Mouse (Mus musculus) neural tube, embryonic 12.5 days (tissue): ENCODE measurements around the gene Atg4d. TPM values are rescaled to one million over a fixed set of nuclear protein-coding genes. Genes with fewer than 3 reads are reported as not detected.
"Not testable (repeated sequence)": the region's sequence is repeated elsewhere in the genome, so short reads cannot be mapped to it uniquely, and the experiment has no call there.

Experiments used
- ATAC-seq: fragments of 200-750 bp; cut with Nextera tagmentation; 2 replicates; pipeline ENCODE4 v1.8.0; 2017; ENCODE audit warnings: low read depth, mild to moderate bottlenecking, moderate TSS enrichment, moderate library complexity; ENCODE audit not compliant: low FRiP score
- H3K27ac ChIP-seq: fragments of 300-500 bp; sonication (generic); 2 replicates; pipeline ENCODE4 v1.5.1; 2016
- H3K27me3 ChIP-seq: fragments of 300-500 bp; sonication (generic); replicated peaks from 2 replicates; pipeline ENCODE4 v1.6.1; 2016; ENCODE audit warnings: mild to moderate bottlenecking
- H3K36me3 ChIP-seq: fragments of 300-500 bp; sonication (generic); 2 replicates; pipeline ENCODE4 v1.6.1; 2016; ENCODE audit warnings: mild to moderate bottlenecking
- H3K4me1 ChIP-seq: fragments of 300-500 bp; sonication (generic); 2 replicates; pipeline ENCODE4 v1.6.1; 2016
- H3K4me2 ChIP-seq: fragments of 300-500 bp; sonication (generic); replicated peaks from 2 replicates; pipeline ENCODE4 v1.6.1; 2016; ENCODE audit warnings: mild to moderate bottlenecking
- H3K4me3 ChIP-seq: fragments of 300-500 bp; sonication (generic); 2 replicates; pipeline ENCODE4 v1.5.1; 2016
- H3K9ac ChIP-seq: fragments of 300-500 bp; sonication (generic); 2 replicates; pipeline ENCODE4 v1.6.1; 2016; ENCODE audit warnings: mild to moderate bottlenecking
- H3K9me3 ChIP-seq: fragments of 300-500 bp; sonication (generic); 2 replicates; pipeline ENCODE4 v1.6.1; 2016; ENCODE audit warnings: mild to moderate bottlenecking
- WGBS: fragments of 180-500 bp; shearing (Covaris S2); methylation state at CpG from one replicate; pipeline ENCODE4 v1.1.7; 2016; 5-methylcytosine and 5-hydroxymethylcytosine counted together
- polyA plus RNA-seq: library from polyadenylated mRNA; unstranded; fragments of >200 nt; fragmentation: Nextera tagmentation; extraction: Ambion mirVana; gene quantifications from 2 replicates; pipeline ENCODE4 v1.2.1, GENCODE M21; 2016

Atg4d gene
- polyA plus RNA-seq, 1 experiment from 2014 or later, result 57.4 TPM

GRCm38 (mm10) chr9:21320619-21321512, 55.8 kb downstream of the Atg4d start, which contains the start of gene Slc44a2:
Slc44a2 (plus strand) TSS chr9:21320698.
- H3K9me3 ChIP-seq, result no peaks in the 10 kb centered on the region
- no peak within 1 kb of the TSS for H3K27ac ChIP-seq
- WGBS, result under 1% methylated on average over 52 of the region's 52 CpGs
- peak within 1 kb of the TSS; percentile 78 for H3K9ac ChIP-seq
- H3K36me3 ChIP-seq, result peaks cover 3% of the 10 kb centered on the region; the same call in 1 of the 2 replicates
- H3K4me2 ChIP-seq, result peak within 1 kb of the TSS; percentile 92
- peaks cover 24% of the 10 kb centered on the region for H3K4me1 ChIP-seq
- peak; percentile 93 for ATAC-seq
- H3K4me3 ChIP-seq, result peak within 1 kb of the TSS; percentile 80
- no peaks in the 10 kb centered on the region for H3K27me3 ChIP-seq

- peak overlapping the region; percentile 80 for H3K4me3 ChIP-seq
- WGBS, result 16% methylated on average over 6 of the region's 6 CpGs
- ATAC-seq, result no peak
- H3K36me3 ChIP-seq, result peaks cover 4% of the 10 kb centered on the region
- no peaks in the 10 kb centered on the region for H3K27me3 ChIP-seq
- H3K9me3 ChIP-seq, result no peaks in the 10 kb centered on the region
- peak overlapping the region; percentile 92 for H3K4me2 ChIP-seq
- peaks cover 24% of the 10 kb centered on the region for H3K4me1 ChIP-seq
- H3K27ac ChIP-seq, result no peak overlapping the region
- peak overlapping the region; percentile 78 for H3K9ac ChIP-seq
Observed at GRCm38 (mm10) chr9:21321513-21321835, 56.4 kb downstream of the Atg4d start.

- Histone ChIP-seq H3K27ac (no peak overlapping the region), H3K4me2 (peak overlapping the region; percentile 92; the same call in 1 of the 2 replicates), H3K36me3 (peaks cover 5% of the 10 kb centered on the region), H3K4me1 (peaks cover 24% of the 10 kb centered on the region), H3K9me3 (no peaks in the 10 kb centered on the region), H3K9ac (no peak overlapping the region), H3K4me3 (no peak overlapping the region), H3K27me3 (no peaks in the 10 kb centered on the region)
- no peak for ATAC-seq
- WGBS, result 88% methylated on average over 19 of the region's 19 CpGs
Observed at GRCm38 (mm10) chr9:21322211-21322916, 57.3 kb downstream of the Atg4d start.

GRCm38 (mm10) chr9:21322917-21323297, 57.8 kb downstream of the Atg4d start:
- not testable (repeated sequence) for H3K9me3 ChIP-seq, H3K9ac ChIP-seq, ATAC-seq, H3K27ac ChIP-seq, H3K36me3 ChIP-seq, H3K4me2 ChIP-seq, H3K4me3 ChIP-seq, H3K27me3 ChIP-seq
- peaks cover 24% of the 10 kb centered on the region for H3K4me1 ChIP-seq
- WGBS, result 89% methylated on average over 8 of the region's 8 CpGs

GRCm38 (mm10) chr9:21324269-21324668, 59.2 kb downstream of the Atg4d start:
- Histone ChIP-seq H3K4me1 (peaks cover 24% of the 10 kb centered on the region), H3K27me3 (no peaks in the 10 kb centered on the region), H3K36me3 (peaks cover 5% of the 10 kb centered on the region), H3K9me3 (no peaks in the 10 kb centered on the region), H3K4me2 (no peak overlapping the region), H3K4me3 (no peak overlapping the region), H3K27ac (no peak overlapping the region), H3K9ac (no peak overlapping the region)
- ATAC-seq, result no peak
- WGBS, result 93% methylated on average over 11 of the region's 11 CpGs

Other genes with a start within 250 kb of the Atg4d start
- gene Icam1, start 249.3 kb upstream of the Atg4d start, polyA plus RNA-seq, result 5.0 and 5.8 TPM in 2 replicates
- gene Icam4, start 235.9 kb upstream of the Atg4d start, polyA plus RNA-seq, result 1.6 and 2.1 TPM in 2 replicates
- 0.14 and 0.15 TPM in 2 replicates for gene Icam5, start 233.2 kb upstream of the Atg4d start, polyA plus RNA-seq
- gene Zglp1, start 198.2 kb upstream of the Atg4d start, polyA plus RNA-seq, result 0.66 and 2.9 TPM in 2 replicates
- gene Gm49373, start 192.2 kb upstream of the Atg4d start, polyA plus RNA-seq, result 0.96 and 1.7 TPM in 2 replicates
- gene Fdx1l, start 191.7 kb upstream of the Atg4d start, polyA plus RNA-seq, result 44.0 and 57.0 TPM in 2 replicates
- 1.6 and 2.8 TPM in 2 replicates for gene Gm38431, start 173.3 kb upstream of the Atg4d start, polyA plus RNA-seq
- gene Raver1, start 173.3 kb upstream of the Atg4d start, polyA plus RNA-seq, result 54.2 and 63.4 TPM in 2 replicates
- 14.1 and 15.2 TPM in 2 replicates for gene Tyk2, start 134.1 kb upstream of the Atg4d start, polyA plus RNA-seq
- 271 and 293 TPM in 2 replicates for gene Cdc37, start 115.3 kb upstream of the Atg4d start, polyA plus RNA-seq
- 12.3 and 14.7 TPM in 2 replicates for gene Pde4a, start 99.6 kb upstream of the Atg4d start, polyA plus RNA-seq
- gene Keap1, start 25.9 kb upstream of the Atg4d start, polyA plus RNA-seq, result 53.9 and 55.1 TPM in 2 replicates
- 1.5 and 2.0 TPM in 2 replicates for gene S1pr5, start 16.9 kb upstream of the Atg4d start, polyA plus RNA-seq
- gene Kri1, start 22.7 kb downstream of the Atg4d start, polyA plus RNA-seq, result 18.0 and 25.2 TPM in 2 replicates
- gene Cdkn2d, start 26.1 kb downstream of the Atg4d start, polyA plus RNA-seq, result 94.6 and 96.1 TPM in 2 replicates
- gene Ap1m2, start 47.0 kb downstream of the Atg4d start, polyA plus RNA-seq, result 0.65 and 1.3 TPM in 2 replicates
- gene Slc44a2, start 55.4 kb downstream of the Atg4d start, polyA plus RNA-seq, result 78.4 and 85.2 TPM in 2 replicates
- 280 and 286 TPM in 2 replicates for gene Ilf3, start 102.6 kb downstream of the Atg4d start, polyA plus RNA-seq
- gene Qtrt1, start 146.5 kb downstream of the Atg4d start, polyA plus RNA-seq, result 42.3 and 49.5 TPM in 2 replicates
- gene Dnm2, start 159.6 kb downstream of the Atg4d start, polyA plus RNA-seq, result 74.7 and 80.4 TPM in 2 replicates
- gene Tmed1, start 245.0 kb downstream of the Atg4d start, polyA plus RNA-seq, result 67.3 and 69.1 TPM in 2 replicates